Mouse (Mus musculus) heart, embryonic 16.5 days (tissue): Measurements from ENCODE around the gene Gm26566. TPM values are rescaled to one million over a fixed set of nuclear protein-coding genes. Genes with fewer than 3 reads are reported as not detected.
A peak's percentile ranks its signal among the peaks of the same experiment; 100 is the strongest.

ENCODE experiments used
- ATAC-seq: fragments of 200-750 bp; cut with Nextera tagmentation; replicated peaks from 2 replicates; pipeline ENCODE4 v1.8.0; 2017; ENCODE audit warnings: moderate number of reproducible peaks; ENCODE audit not compliant: insufficient read depth, low FRiP score; ENCODE audit errors: extremely low read depth
- H3K27ac ChIP-seq: fragments of 300-500 bp; sonication (generic); 2 replicates; pipeline ENCODE4 v1.5.1; 2014; ENCODE audit warnings: mild to moderate bottlenecking, low read length, control low read depth, moderate library complexity
- H3K27me3 ChIP-seq: fragments of 300-500 bp; sonication (generic); 2 replicates; pipeline ENCODE4 v1.6.1; 2014; ENCODE audit warnings: low read length, mixed read lengths; ENCODE audit not compliant: control insufficient read depth, insufficient read depth
- H3K36me3 ChIP-seq: fragments of 300-500 bp; sonication (generic); 2 replicates; pipeline ENCODE4 v1.6.1; 2014; ENCODE audit not compliant: control insufficient read depth, insufficient read depth
- H3K4me1 ChIP-seq: fragments of 300-500 bp; sonication (generic); 2 replicates; pipeline ENCODE4 v1.6.1; 2014; ENCODE audit warnings: low read length, mixed read lengths; ENCODE audit not compliant: control insufficient read depth, insufficient read depth
- H3K4me2 ChIP-seq: fragments of 300-500 bp; sonication (generic); 2 replicates; pipeline ENCODE4 v1.6.1; 2014; ENCODE audit warnings: low read depth, mild to moderate bottlenecking, control low read depth, low read length
- H3K4me3 ChIP-seq: fragments of 300-500 bp; sonication (generic); 2 replicates; pipeline ENCODE4 v1.5.1; 2014; ENCODE audit warnings: mild to moderate bottlenecking, control low read depth, low read length
- H3K9ac ChIP-seq: fragments of 300-500 bp; sonication (generic); 2 replicates; pipeline ENCODE4 v1.6.1; 2014; ENCODE audit warnings: low read length, control low read depth
- H3K9me3 ChIP-seq: fragments of 300-500 bp; sonication (generic); replicated peaks from 2 replicates; pipeline ENCODE4 v1.6.1; 2016; ENCODE audit warnings: low read length; ENCODE audit not compliant: control insufficient read depth
- WGBS: fragments of 180-500 bp; shearing (Covaris S2); extraction: QIAGEN DNeasy Blood & Tissue Kit; methylation state at CpG from one replicate; pipeline ENCODE4 v1.1.7; 2014; 5-methylcytosine and 5-hydroxymethylcytosine counted together
- polyA plus RNA-seq: library from polyadenylated mRNA; unstranded; fragments of >200 nt; fragmentation: Nextera tagmentation; extraction: Ambion mirVana; gene quantifications from 2 replicates; pipeline ENCODE4 v1.2.1, GENCODE M21; 2015

The Gm26566 gene
- polyA plus RNA-seq, 1 experiment from 2014 or later = 0.76 TPM

- H3K4me3 ChIP-seq = peak overlapping the region; percentile 53
- no peaks in the 10 kb centered on the region for H3K27me3 ChIP-seq
- 19% methylated on average over 1 of the region's 1 CpGs for WGBS
- H3K9me3 ChIP-seq = no peaks in the 10 kb centered on the region
- peaks cover 18% of the 10 kb centered on the region for H3K36me3 ChIP-seq
- peaks cover 24% of the 10 kb centered on the region for H3K4me1 ChIP-seq
- peak overlapping the region; percentile 72 for H3K4me2 ChIP-seq
- no peak overlapping the region for H3K27ac ChIP-seq
- ATAC-seq = no peak
- H3K9ac ChIP-seq = peak overlapping the region; percentile 54
Measured at GRCm38 (mm10) chr4:88718715-88719114, 2.9 kb upstream of the Gm26566 start.

- ATAC-seq = no peak
- peaks cover 9% of the 10 kb centered on the region; the same call in 1 of the 2 replicates for H3K36me3 ChIP-seq
- H3K27ac ChIP-seq = no peak overlapping the region
- WGBS = 62% methylated on average over 8 of the region's 8 CpGs
- H3K4me1 ChIP-seq = peaks cover 10% of the 10 kb centered on the region
- H3K9me3 ChIP-seq = no peaks in the 10 kb centered on the region
- no peak overlapping the region for H3K4me3 ChIP-seq
- no peak overlapping the region for H3K9ac ChIP-seq
- no peak overlapping the region for H3K4me2 ChIP-seq
- no peaks in the 10 kb centered on the region for H3K27me3 ChIP-seq
Measured at GRCm38 (mm10) chr4:88723497-88724090, 2.0 kb downstream of the Gm26566 start.

- H3K27me3 ChIP-seq = no peaks in the 10 kb centered on the region
- ATAC-seq = no peak
- no peak overlapping the region for H3K4me2 ChIP-seq
- H3K4me1 ChIP-seq = no peaks in the 10 kb centered on the region
- H3K9ac ChIP-seq = no peak overlapping the region
- 68% methylated on average over 6 of the region's 6 CpGs for WGBS
- no peak overlapping the region for H3K27ac ChIP-seq
- no peaks in the 10 kb centered on the region for H3K36me3 ChIP-seq
- no peaks in the 10 kb centered on the region for H3K9me3 ChIP-seq
- no peak overlapping the region for H3K4me3 ChIP-seq
Measured at GRCm38 (mm10) chr4:88726727-88727126, 5.1 kb downstream of the Gm26566 start.

GRCm38 (mm10) chr4:88727324-88727723 is 5.7 kb downstream of the Gm26566 start:
- no peak overlapping the region for H3K9ac ChIP-seq
- no peaks in the 10 kb centered on the region for H3K36me3 ChIP-seq
- no peak overlapping the region for H3K4me3 ChIP-seq
- H3K4me1 ChIP-seq = no peaks in the 10 kb centered on the region
- H3K27ac ChIP-seq = no peak overlapping the region
- ATAC-seq = no peak
- WGBS = 0% methylated on average over 1 of the region's 1 CpGs
- H3K4me2 ChIP-seq = no peak overlapping the region
- no peaks in the 10 kb centered on the region for H3K9me3 ChIP-seq
- no peaks in the 10 kb centered on the region for H3K27me3 ChIP-seq

GRCm38 (mm10) chr4:88738480-88738879 is 16.9 kb downstream of the Gm26566 start:
- ATAC-seq = 0 out of 2 replicates have a peak, but pooled peaks have one; percentile 45
- H3K27me3 ChIP-seq = no peaks in the 10 kb centered on the region
- H3K4me2 ChIP-seq = no peak overlapping the region
- no peak overlapping the region for H3K4me3 ChIP-seq
- 0 out of 2 replicates have a peak, but pooled peaks cover 2% of the 10 kb centered on the region for H3K4me1 ChIP-seq
- no peak overlapping the region for H3K9ac ChIP-seq
- WGBS = 0% methylated on average over 2 of the region's 2 CpGs
- no peaks in the 10 kb centered on the region for H3K36me3 ChIP-seq
- no peak overlapping the region for H3K27ac ChIP-seq
- H3K9me3 ChIP-seq = no peaks in the 10 kb centered on the region

- Histone ChIP-seq H3K9ac (no peak overlapping the region), H3K9me3 (no peaks in the 10 kb centered on the region), H3K4me2 (no peak overlapping the region), H3K4me1 (0 out of 2 replicates have a peak, but pooled peaks cover 2% of the 10 kb centered on the region), H3K36me3 (no peaks in the 10 kb centered on the region), H3K27me3 (no peaks in the 10 kb centered on the region), H3K4me3 (no peak overlapping the region), H3K27ac (no peak overlapping the region)
- WGBS = 84% methylated on average over 6 of the region's 6 CpGs
- no peak for ATAC-seq
Measured at GRCm38 (mm10) chr4:88739036-88739435, 17.4 kb downstream of the Gm26566 start.

GRCm38 (mm10) chr4:88741426-88741825 is 19.8 kb downstream of the Gm26566 start:
- Histone ChIP-seq H3K36me3 (no peaks in the 10 kb centered on the region), H3K9ac (no peak overlapping the region), H3K4me2 (no peak overlapping the region), H3K4me3 (no peak overlapping the region), H3K9me3 (no peaks in the 10 kb centered on the region), H3K27ac (no peak overlapping the region), H3K4me1 (0 out of 2 replicates have a peak, but pooled peaks cover 2% of the 10 kb centered on the region), H3K27me3 (no peaks in the 10 kb centered on the region)
- ATAC-seq = no peak
- WGBS = 74% methylated on average over 4 of the region's 4 CpGs

GRCm38 (mm10) chr4:88742771-88743371 is 21.3 kb downstream of the Gm26566 start:
- Histone ChIP-seq H3K4me3 (no peak overlapping the region), H3K9me3 (no peaks in the 10 kb centered on the region), H3K27me3 (no peaks in the 10 kb centered on the region), H3K9ac (no peak overlapping the region), H3K4me1 (0 out of 2 replicates have a peak, but pooled peaks cover under 1% of the 10 kb centered on the region), H3K27ac (no peak overlapping the region), H3K4me2 (no peak overlapping the region), H3K36me3 (no peaks in the 10 kb centered on the region)
- no peak for ATAC-seq
- 60% methylated on average over 7 of the region's 7 CpGs for WGBS

- WGBS = 66% methylated on average over 3 of the region's 3 CpGs
- no peaks in the 10 kb centered on the region for H3K9me3 ChIP-seq
- H3K36me3 ChIP-seq = no peaks in the 10 kb centered on the region
- no peaks in the 10 kb centered on the region for H3K27me3 ChIP-seq
- no peak overlapping the region for H3K4me2 ChIP-seq
- ATAC-seq = no peak
- H3K27ac ChIP-seq = no peak overlapping the region
- no peaks in the 10 kb centered on the region for H3K4me1 ChIP-seq
- no peak overlapping the region for H3K9ac ChIP-seq
- H3K4me3 ChIP-seq = no peak overlapping the region
Measured at GRCm38 (mm10) chr4:88744207-88744606, 22.6 kb downstream of the Gm26566 start.
